Mouse (Mus musculus): ENCODE measurements around the gene Fam136a. TPM values are rescaled to one million over a fixed set of nuclear protein-coding genes. Genes with fewer than 3 reads are reported as not detected.
"Not testable (repeated sequence)": the region's sequence is repeated elsewhere in the genome, so short reads cannot be mapped to it uniquely, and the experiment has no call there.

Gene Fam136a
- polyA plus RNA-seq, 1 experiment, result 30.8 TPM

DNA sequence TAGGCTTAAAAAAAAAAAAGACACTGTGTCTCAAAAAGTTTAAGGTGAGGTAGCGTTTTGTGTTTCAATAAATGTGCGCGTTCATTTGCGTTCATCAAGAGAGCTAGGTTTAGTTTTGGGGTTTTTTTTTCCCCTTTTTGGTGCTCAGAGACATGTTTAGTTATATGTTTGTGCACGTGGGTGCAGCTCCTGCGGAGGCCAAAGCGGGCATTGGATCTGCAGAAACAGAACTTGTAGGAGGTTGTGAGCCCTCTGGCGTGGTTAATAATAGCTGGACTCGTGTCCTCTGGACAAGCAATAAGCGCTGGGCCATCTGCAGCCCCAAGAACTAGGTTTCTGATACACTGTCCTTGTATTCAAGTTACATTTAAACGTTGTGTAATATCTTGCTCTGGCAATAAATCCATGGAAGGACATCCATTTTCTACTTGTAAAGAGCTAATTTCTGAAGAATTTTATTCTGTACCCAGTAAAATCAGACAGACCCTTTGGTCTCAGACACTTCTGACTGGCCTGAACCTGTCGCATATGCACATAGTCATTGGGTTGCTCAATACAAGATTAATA lies 6.6 kb downstream of the Fam136a start:
- Histone ChIP-seq H3K27me3 (ENCODE audit: control insufficient read depth, insufficient read depth, insufficient read length) (no peaks in the 10 kb centered on the region), H3K36me3 (ENCODE audit: control insufficient read depth, insufficient read depth) (peaks cover 4% of the 10 kb centered on the region)
- TF ChIP-seq MAX (IDR thresholded peaks at IDR 0.05; ENCODE audit: low read depth), result no peak
- no peak for TF ChIP-seq POLR2A (IDR thresholded peaks at IDR 0.05; ENCODE audit: insufficient read length, low read depth)
- TF ChIP-seq TCF3 (IDR thresholded peaks at IDR 0.05; ENCODE audit: insufficient read length, low read depth), result no peak
- TF ChIP-seq SRF (IDR thresholded peaks at IDR 0.05; ENCODE audit: control insufficient read depth, insufficient read length, low read depth), result no peak
- TF ChIP-seq REST (IDR thresholded peaks at IDR 0.05; ENCODE audit: insufficient read depth, insufficient read length), result no peak
- no peak for TF ChIP-seq MYOG (IDR thresholded peaks at IDR 0.05; ENCODE audit: control insufficient read depth in 1 of 3, insufficient read depth in 1 of 3, insufficient read length in 2 of 3, low read depth in 2 of 3)
- no peak for TF ChIP-seq E2F4 (IDR thresholded peaks at IDR 0.05; ENCODE audit: insufficient read depth)
- no peak for TF ChIP-seq MYOD1 (IDR thresholded peaks at IDR 0.05; ENCODE audit: control insufficient read depth in 1 of 3, insufficient read length in 2 of 3, low read depth in 2 of 3)
- TF ChIP-seq CEBPB (IDR thresholded peaks at IDR 0.05; ENCODE audit: insufficient read depth, poor library complexity, severe bottlenecking), result no peak
- TF ChIP-seq USF1 (IDR thresholded peaks at IDR 0.05; ENCODE audit: low read depth), result no peak
- no peak for TF ChIP-seq TCF12 (IDR thresholded peaks at IDR 0.05; ENCODE audit: insufficient read depth, poor library complexity, severe bottlenecking)
- no peak for TF ChIP-seq POLR2AphosphoS2 (IDR thresholded peaks at IDR 0.05; ENCODE audit: insufficient read length, low read depth)

GRCm38 (mm10) chr6:86373556-86373955 lies 8.1 kb downstream of the Fam136a start:
- H3ac ChIP-seq (ENCODE audit: control insufficient read depth, insufficient read length), result no peak overlapping the region
- H3K4me2 ChIP-seq (ENCODE audit: low read depth), result no peak overlapping the region
- H3K36me3 ChIP-seq (ENCODE audit: control insufficient read depth, insufficient read depth), result peaks cover 18% of the 10 kb centered on the region
- peaks cover 40% of the 10 kb centered on the region for H3K79me2 ChIP-seq (ENCODE audit: control insufficient read depth, insufficient read depth)
- no peaks in the 10 kb centered on the region for H3K27me3 ChIP-seq (ENCODE audit: control insufficient read depth, insufficient read depth, insufficient read length)
- no peak for TF ChIP-seq USF1 (IDR thresholded peaks at IDR 0.05; ENCODE audit: low read depth)
- no peak for TF ChIP-seq POLR2A (IDR thresholded peaks at IDR 0.05; ENCODE audit: insufficient read length, low read depth)
- TF ChIP-seq SRF (IDR thresholded peaks at IDR 0.05; ENCODE audit: control insufficient read depth, insufficient read length, low read depth), result no peak
- TF ChIP-seq TCF3 (IDR thresholded peaks at IDR 0.05; ENCODE audit: insufficient read length, low read depth), result no peak
- TF ChIP-seq MYOG (IDR thresholded peaks at IDR 0.05; ENCODE audit: control insufficient read depth in 1 of 3, insufficient read depth in 1 of 3, insufficient read length in 2 of 3, low read depth in 2 of 3), result no peak
- no peak for TF ChIP-seq CEBPB (IDR thresholded peaks at IDR 0.05; ENCODE audit: insufficient read depth, poor library complexity, severe bottlenecking)
- no peak for TF ChIP-seq MAX (IDR thresholded peaks at IDR 0.05; ENCODE audit: low read depth)
- TF ChIP-seq E2F4 (IDR thresholded peaks at IDR 0.05; ENCODE audit: insufficient read depth), result no peak
- TF ChIP-seq MYOD1 (IDR thresholded peaks at IDR 0.05; ENCODE audit: control insufficient read depth in 1 of 3, insufficient read length in 2 of 3, low read depth in 2 of 3), result no peak
- H3K4me3 ChIP-seq, result no peak overlapping the region

More for the DNA sequence above, 6.6 kb downstream of the Fam136a start:
- Histone ChIP-seq H3K4me3 (peak overlapping the region; percentile 86), H3ac (ENCODE audit: control insufficient read depth, insufficient read length) (peak overlapping the region; percentile 3), H3K79me2 (ENCODE audit: control insufficient read depth, insufficient read depth) (peaks cover 40% of the 10 kb centered on the region), H3K4me2 (ENCODE audit: low read depth) (peak overlapping the region; percentile 69)

DNA sequence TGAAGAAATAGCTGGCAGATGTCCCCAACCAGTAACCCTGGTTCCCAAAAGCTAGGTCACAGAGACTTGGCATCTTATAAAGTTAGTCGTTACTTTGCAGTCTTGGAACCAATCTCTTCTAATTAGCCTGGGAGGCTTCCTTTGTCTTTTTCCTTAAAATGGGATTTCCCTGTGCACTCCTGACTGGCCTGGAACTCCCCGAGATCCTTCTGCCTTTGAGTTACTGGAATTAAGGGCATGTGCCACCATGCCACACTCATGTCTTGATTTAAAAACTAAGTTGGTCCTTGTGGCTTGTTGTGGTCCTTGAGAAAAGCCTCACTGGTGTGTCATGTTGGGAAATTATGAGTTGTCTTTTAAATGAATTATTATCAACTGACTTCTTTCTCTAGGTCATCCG lies 12.9 kb downstream of the Fam136a start:
- Histone ChIP-seq H3K36me3 (ENCODE audit: control insufficient read depth, insufficient read depth) (peaks cover 25% of the 10 kb centered on the region), H3ac (ENCODE audit: control insufficient read depth, insufficient read length) (no peak overlapping the region), H3K79me2 (ENCODE audit: control insufficient read depth, insufficient read depth) (peaks cover 20% of the 10 kb centered on the region), H3K4me3 (no peak overlapping the region), H3K4me2 (ENCODE audit: low read depth) (no peak overlapping the region), H3K27me3 (ENCODE audit: control insufficient read depth, insufficient read depth, insufficient read length) (no peaks in the 10 kb centered on the region)
- no peak for TF ChIP-seq MYOG (IDR thresholded peaks at IDR 0.05; ENCODE audit: control insufficient read depth in 1 of 3, insufficient read depth in 1 of 3, insufficient read length in 2 of 3, low read depth in 2 of 3)
- TF ChIP-seq MYOD1 (IDR thresholded peaks at IDR 0.05; ENCODE audit: control insufficient read depth in 1 of 3, insufficient read length in 2 of 3, low read depth in 2 of 3), result no peak
- no peak for TF ChIP-seq TCF3 (IDR thresholded peaks at IDR 0.05; ENCODE audit: insufficient read length, low read depth)
- no peak for TF ChIP-seq USF1 (IDR thresholded peaks at IDR 0.05; ENCODE audit: low read depth)
- TF ChIP-seq CEBPB (IDR thresholded peaks at IDR 0.05; ENCODE audit: insufficient read depth, poor library complexity, severe bottlenecking), result no peak
- TF ChIP-seq POLR2A (IDR thresholded peaks at IDR 0.05; ENCODE audit: insufficient read length, low read depth), result no peak
- no peak for TF ChIP-seq MAX (IDR thresholded peaks at IDR 0.05; ENCODE audit: low read depth)
- no peak for TF ChIP-seq TCF12 (IDR thresholded peaks at IDR 0.05; ENCODE audit: insufficient read depth, poor library complexity, severe bottlenecking)
- no peak for TF ChIP-seq E2F4 (IDR thresholded peaks at IDR 0.05; ENCODE audit: insufficient read depth)
- no peak for TF ChIP-seq SRF (IDR thresholded peaks at IDR 0.05; ENCODE audit: control insufficient read depth, insufficient read length, low read depth)
- no peak for TF ChIP-seq REST (IDR thresholded peaks at IDR 0.05; ENCODE audit: insufficient read depth, insufficient read length)
- no peak for TF ChIP-seq POLR2AphosphoS2 (IDR thresholded peaks at IDR 0.05; ENCODE audit: insufficient read length, low read depth)

GRCm38 (mm10) chr6:86380112-86380511 lies 14.7 kb downstream of the Fam136a start:
- not testable (repeated sequence) for H3K4me2 ChIP-seq (ENCODE audit: low read depth); H3K79me2 ChIP-seq (ENCODE audit: control insufficient read depth, insufficient read depth)
- H3K36me3 ChIP-seq (ENCODE audit: control insufficient read depth, insufficient read depth), result peaks cover 25% of the 10 kb centered on the region

GRCm38 (mm10) chr6:86382551-86382950 lies 17.1 kb downstream of the Fam136a start:
- H3K4me3 ChIP-seq, result no peak overlapping the region
- no peaks in the 10 kb centered on the region for H3K79me2 ChIP-seq (ENCODE audit: control insufficient read depth, insufficient read depth)
- TF ChIP-seq POLR2AphosphoS2 (IDR thresholded peaks at IDR 0.05; ENCODE audit: insufficient read length, low read depth) (no peak), CEBPB (IDR thresholded peaks at IDR 0.05; ENCODE audit: insufficient read depth, poor library complexity, severe bottlenecking) (no peak), E2F4 (IDR thresholded peaks at IDR 0.05; ENCODE audit: insufficient read depth) (no peak), TCF3 (IDR thresholded peaks at IDR 0.05; ENCODE audit: insufficient read length, low read depth) (no peak), POLR2A (IDR thresholded peaks at IDR 0.05; ENCODE audit: insufficient read length, low read depth) (no peak), SRF (IDR thresholded peaks at IDR 0.05; ENCODE audit: control insufficient read depth, insufficient read length, low read depth) (no peak), MYOG (IDR thresholded peaks at IDR 0.05; ENCODE audit: control insufficient read depth in 1 of 3, insufficient read depth in 1 of 3, insufficient read length in 2 of 3, low read depth in 2 of 3) (no peak), USF1 (IDR thresholded peaks at IDR 0.05; ENCODE audit: low read depth) (no peak), MAX (IDR thresholded peaks at IDR 0.05; ENCODE audit: low read depth) (no peak), TCF12 (IDR thresholded peaks at IDR 0.05; ENCODE audit: insufficient read depth, poor library complexity, severe bottlenecking) (no peak), MYOD1 (IDR thresholded peaks at IDR 0.05; ENCODE audit: control insufficient read depth in 1 of 3, insufficient read length in 2 of 3, low read depth in 2 of 3) (no peak), REST (IDR thresholded peaks at IDR 0.05; ENCODE audit: insufficient read depth, insufficient read length) (no peak)
- H3ac ChIP-seq (ENCODE audit: control insufficient read depth, insufficient read length), result no peak overlapping the region
- peaks cover 16% of the 10 kb centered on the region for H3K36me3 ChIP-seq (ENCODE audit: control insufficient read depth, insufficient read depth)
- no peak overlapping the region for H3K4me2 ChIP-seq (ENCODE audit: low read depth)
- H3K27me3 ChIP-seq (ENCODE audit: control insufficient read depth, insufficient read depth, insufficient read length), result no peaks in the 10 kb centered on the region

More at GRCm38 (mm10) chr6:86380112-86380511, 14.7 kb downstream of the Fam136a start:
- not testable (repeated sequence) for H3K27me3 ChIP-seq (ENCODE audit: control insufficient read depth, insufficient read depth, insufficient read length); H3K4me3 ChIP-seq; H3ac ChIP-seq (ENCODE audit: control insufficient read depth, insufficient read length)

Measured in myocyte (in vitro differentiated cells).